Mouse (Mus musculus) intestine, embryonic 15.5 days (tissue): Measurements from ENCODE around the gene Cspg5. TPM values are rescaled to one million over a fixed set of nuclear protein-coding genes. Genes with fewer than 3 reads are reported as not detected.

Experiments
- ATAC-seq: fragments of 200-750 bp; cut with Nextera tagmentation; 2 replicates; pipeline ENCODE4 v1.8.0; 2017; ENCODE audit warnings: moderate TSS enrichment, moderate library complexity
- H3K27ac ChIP-seq: fragments of 300-500 bp; sonication (generic); 2 replicates; pipeline ENCODE4 v1.5.1; 2015; ENCODE audit warnings: mild to moderate bottlenecking, inconsistent platforms
- H3K27me3 ChIP-seq: fragments of 300-500 bp; sonication (generic); replicated peaks from 2 replicates; pipeline ENCODE4 v1.6.1; 2015; ENCODE audit warnings: inconsistent platforms
- H3K36me3 ChIP-seq: fragments of 300-500 bp; sonication (generic); 2 replicates; pipeline ENCODE4 v1.6.1; 2015; ENCODE audit warnings: inconsistent platforms
- H3K4me1 ChIP-seq: fragments of 300-500 bp; sonication (generic); replicated peaks from 2 replicates; pipeline ENCODE4 v1.6.1; 2015; ENCODE audit warnings: inconsistent platforms
- H3K4me2 ChIP-seq: fragments of 300-500 bp; sonication (generic); replicated peaks from 2 replicates; pipeline ENCODE4 v1.6.1; 2015; ENCODE audit warnings: mild to moderate bottlenecking, inconsistent platforms
- H3K4me3 ChIP-seq: fragments of 300-500 bp; sonication (generic); replicated peaks from 2 replicates; pipeline ENCODE4 v1.5.1; 2015; ENCODE audit warnings: inconsistent platforms
- H3K9ac ChIP-seq: fragments of 300-500 bp; sonication (generic); 2 replicates; pipeline ENCODE4 v1.6.1; 2015; ENCODE audit warnings: inconsistent platforms
- H3K9me3 ChIP-seq: fragments of 300-500 bp; sonication (generic); 2 replicates; pipeline ENCODE4 v1.6.1; 2016; ENCODE audit warnings: inconsistent platforms
- WGBS: fragments of 180-500 bp; shearing (Covaris S2); methylation state at CpG from one replicate; pipeline ENCODE4 v1.1.7; 2015; 5-methylcytosine and 5-hydroxymethylcytosine counted together
- polyA plus RNA-seq: library from polyadenylated mRNA; unstranded; fragments of >200 nt; fragmentation: Nextera tagmentation; extraction: Ambion mirVana; gene quantifications from 2 replicates; pipeline ENCODE4 v1.2.1, GENCODE M21; 2015

Cspg5 gene
- polyA plus RNA-seq, 1 experiment from 2014 or later: 4.6 TPM

DNA sequence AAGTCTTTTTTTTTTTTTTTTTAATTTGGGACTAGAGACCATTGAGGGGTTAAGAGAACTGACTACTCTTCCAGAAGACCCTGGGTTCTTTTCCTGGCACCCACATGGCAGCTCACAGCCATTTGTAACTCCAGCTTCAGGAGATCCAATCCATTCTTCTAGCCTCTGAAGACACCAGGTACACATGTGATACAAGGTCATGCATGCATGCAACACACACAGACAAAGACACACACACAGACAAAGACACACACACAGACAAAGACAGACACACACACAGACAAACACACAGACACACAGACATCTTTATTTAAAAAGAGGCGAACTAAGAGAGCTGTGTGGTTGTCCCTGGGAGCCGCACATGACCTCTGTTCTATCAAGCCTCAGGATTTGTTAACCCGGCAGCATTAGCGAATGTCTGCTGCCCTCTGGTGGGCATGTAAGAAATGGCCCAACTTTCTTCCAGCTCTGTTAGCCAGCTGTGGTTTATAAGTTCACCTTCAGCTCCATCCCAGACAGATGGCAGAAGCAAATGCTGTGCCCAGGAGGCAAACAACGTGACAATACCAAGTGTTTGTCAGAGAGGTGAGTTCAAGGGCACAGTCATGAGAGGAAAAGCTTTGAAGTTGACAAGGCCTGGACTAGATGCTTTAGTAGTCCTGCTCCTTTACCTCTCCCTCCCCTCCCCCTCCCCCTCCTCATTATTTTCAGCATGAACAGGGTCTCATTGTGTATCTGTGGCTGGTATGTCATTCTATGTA is 53.5 kb downstream of the Cspg5 start:
- WGBS: 9% methylated on average over 5 of the region's 5 CpGs
- Histone ChIP-seq H3K27ac (no peak overlapping the region), H3K4me2 (no peak overlapping the region), H3K9ac (no peak overlapping the region), H3K27me3 (no peaks in the 10 kb centered on the region), H3K36me3 (no peaks in the 10 kb centered on the region), H3K4me1 (no peaks in the 10 kb centered on the region), H3K9me3 (no peaks in the 10 kb centered on the region), H3K4me3 (no peak overlapping the region)
- peak; percentile 75 for ATAC-seq

DNA sequence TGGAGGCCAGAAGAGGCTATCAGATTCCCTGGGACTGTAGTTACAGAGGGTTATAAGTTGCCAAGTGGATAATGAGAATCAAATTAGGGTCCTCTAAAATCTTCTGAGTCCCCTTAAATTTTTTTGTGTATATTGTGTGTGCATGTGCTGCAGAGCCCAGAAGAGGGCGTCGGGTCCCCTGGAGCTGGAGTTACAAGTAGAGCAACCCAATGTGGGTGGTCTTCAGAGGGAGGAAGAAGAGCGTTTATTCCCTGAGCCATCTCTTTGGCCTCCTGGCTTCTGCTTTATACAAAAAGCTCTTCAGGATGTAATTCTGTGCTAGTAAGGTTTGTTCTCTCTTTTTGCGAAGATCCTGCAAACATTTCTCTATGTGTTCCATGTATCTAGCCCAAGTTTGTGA is 60.9 kb downstream of the Cspg5 start:
- Histone ChIP-seq H3K4me3 (peak overlapping the region; percentile 49), H3K4me2 (peak overlapping the region; percentile 75), H3K27ac (peak overlapping the region; percentile 85), H3K9ac (peak overlapping the region; percentile 62), H3K9me3 (no peaks in the 10 kb centered on the region), H3K36me3 (no peaks in the 10 kb centered on the region), H3K4me1 (0 out of 2 replicates have a peak, but pooled peaks cover 10% of the 10 kb centered on the region), H3K27me3 (no peaks in the 10 kb centered on the region)
- ATAC-seq: no peak; the same call in 1 of the 2 replicates
- WGBS: 4% methylated on average over 4 of the region's 4 CpGs

DNA sequence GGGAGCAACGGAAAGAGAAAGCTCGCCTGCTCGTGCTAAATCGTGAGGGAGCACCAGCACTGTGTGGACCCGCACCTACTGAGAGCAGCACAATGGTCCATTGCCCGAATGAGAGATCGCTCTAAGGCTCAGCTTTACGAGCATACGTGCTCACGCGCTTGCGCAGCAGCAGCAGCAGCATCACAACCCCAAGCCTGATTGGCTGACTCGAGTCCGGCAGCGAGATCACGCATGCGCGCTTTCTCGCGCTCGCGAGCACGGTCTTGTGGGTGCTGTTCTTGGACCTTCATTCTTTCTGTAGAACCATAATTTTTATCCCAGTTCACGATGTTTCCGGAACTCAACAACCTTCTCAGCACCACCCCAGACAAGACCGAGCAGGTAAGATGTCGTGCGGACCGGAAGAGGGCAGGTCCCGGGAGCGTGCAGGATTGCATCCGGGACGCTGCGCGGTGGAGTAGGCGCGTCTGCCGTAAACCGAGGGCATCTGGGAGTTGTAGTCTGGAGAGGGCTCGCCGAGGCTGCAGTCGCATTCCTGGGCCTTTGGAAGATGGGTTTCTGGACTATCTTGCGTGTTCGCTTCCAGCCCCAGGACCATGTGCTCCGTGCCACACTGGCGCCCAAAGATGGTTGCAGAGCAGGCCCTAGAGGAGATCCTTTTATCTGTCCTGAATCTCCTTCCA is 61.5 kb downstream of the Cspg5 start, which contains the start of gene Elp6:
TSS of gene Elp6 (plus strand) at position 205 of the 683 bp plus-strand sequence.
- Histone ChIP-seq H3K9ac (peak within 1 kb of the TSS; percentile 62), H3K27me3 (no peaks in the 10 kb centered on the region), H3K9me3 (no peaks in the 10 kb centered on the region), H3K4me2 (peak within 1 kb of the TSS; percentile 75), H3K4me3 (peak within 1 kb of the TSS; percentile 49), H3K36me3 (no peaks in the 10 kb centered on the region), H3K4me1 (0 out of 2 replicates have a peak, but pooled peaks cover 10% of the 10 kb centered on the region), H3K27ac (peak within 1 kb of the TSS; percentile 85)
- WGBS: under 1% methylated on average over 46 of the region's 46 CpGs
- peak; percentile 99 for ATAC-seq

DNA sequence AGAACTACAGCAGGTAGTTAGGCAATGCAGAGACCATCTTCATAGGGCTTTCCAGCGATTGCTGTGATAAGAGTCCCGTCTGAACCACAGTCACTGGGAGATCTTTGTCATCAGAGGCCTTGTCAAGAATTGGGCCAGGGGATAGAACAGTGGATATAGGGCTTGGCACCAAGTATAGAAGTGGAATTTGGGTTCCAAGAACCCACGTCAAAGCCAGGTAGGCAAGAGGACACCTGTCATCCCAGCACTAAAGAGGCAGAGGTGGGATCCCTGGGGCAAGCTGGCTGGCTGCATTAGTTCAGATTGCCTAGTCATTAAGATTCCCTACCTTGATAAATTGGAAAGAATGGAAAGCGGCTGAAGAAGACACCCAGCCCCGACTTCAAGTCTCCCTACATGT is 62.8 kb downstream of the Cspg5 start:
- Histone ChIP-seq H3K9ac (no peak overlapping the region), H3K4me2 (peak overlapping the region; percentile 75), H3K27me3 (no peaks in the 10 kb centered on the region), H3K9me3 (no peaks in the 10 kb centered on the region), H3K4me1 (0 out of 2 replicates have a peak, but pooled peaks cover 10% of the 10 kb centered on the region), H3K36me3 (peaks cover 7% of the 10 kb centered on the region; the same call in 1 of the 2 replicates), H3K4me3 (no peak overlapping the region), H3K27ac (no peak overlapping the region)
- 92% methylated on average over 5 of the region's 5 CpGs for WGBS
- no peak for ATAC-seq

Other genes starting within 250 kb of the Cspg5 start
- 83.8 and 91.3 TPM in 2 replicates for gene Smarcc1, start 126.1 kb upstream of the Cspg5 start, polyA plus RNA-seq
- 92.7 and 98.1 TPM in 2 replicates for gene Dhx30, start 126.0 kb upstream of the Cspg5 start, polyA plus RNA-seq
- 22.0 and 22.3 TPM in 2 replicates for gene Elp6, start 61.4 kb downstream of the Cspg5 start, polyA plus RNA-seq
- gene Scap, start 89.5 kb downstream of the Cspg5 start, polyA plus RNA-seq: 29.7 and 31.4 TPM in 2 replicates
- gene Ptpn23, start 164.4 kb downstream of the Cspg5 start, polyA plus RNA-seq: 12.2 and 15.6 TPM in 2 replicates
- gene Ngp, start 176.0 kb downstream of the Cspg5 start, polyA plus RNA-seq: 5.3 and 10.7 TPM in 2 replicates
- 7.2 and 8.5 TPM in 2 replicates for gene Klhl18, start 232.9 kb downstream of the Cspg5 start, polyA plus RNA-seq
- 0.72 and 0.79 TPM in 2 replicates for gene Kif9, start 233.2 kb downstream of the Cspg5 start, polyA plus RNA-seq